Mouse (Mus musculus): Measurements from ENCODE around the gene Magi2. TPM values are rescaled to one million over a fixed set of nuclear protein-coding genes. Genes with fewer than 3 reads are reported as not detected.

The Magi2 gene
- polyA plus RNA-seq, 1 experiment: 0.18 TPM

GRCm38 (mm10) chr5:20006616-20007015 lies 779.8 kb downstream of the Magi2 start:
- H3K4me3 ChIP-seq (ENCODE audit: insufficient read depth, poor library complexity, severe bottlenecking): no peak overlapping the region
- no peak for TF ChIP-seq MYOD1 (IDR thresholded peaks at IDR 0.05; ENCODE audit: control insufficient read depth, insufficient read length, low read depth)
- no peak for TF ChIP-seq MYOG (IDR thresholded peaks at IDR 0.05; ENCODE audit: control insufficient read depth, extremely low read depth, insufficient read length)
- no peak for TF ChIP-seq MAX (IDR thresholded peaks at IDR 0.05)
- no peak for TF ChIP-seq USF1 (IDR thresholded peaks at IDR 0.05; ENCODE audit: low read depth)
- H3K79me3 ChIP-seq (ENCODE audit: low read depth): no peaks in the 10 kb centered on the region
- H3K27me3 ChIP-seq (ENCODE audit: control insufficient read depth, insufficient read depth, insufficient read length): no peaks in the 10 kb centered on the region
- H3K79me2 ChIP-seq (ENCODE audit: control insufficient read depth, insufficient read depth): no peaks in the 10 kb centered on the region
- H3K36me3 ChIP-seq (ENCODE audit: control insufficient read depth, insufficient read depth): no peaks in the 10 kb centered on the region
- H3ac ChIP-seq (ENCODE audit: control insufficient read depth, insufficient read length, low read depth): no peak overlapping the region

- Histone ChIP-seq H3K36me3 (ENCODE audit: control insufficient read depth, insufficient read depth) (no peaks in the 10 kb centered on the region), H3K79me3 (ENCODE audit: low read depth) (no peaks in the 10 kb centered on the region)
These were observed 780.4 kb downstream of the Magi2 start for GRCm38 (mm10) chr5:20007246-20007645.

DNA sequence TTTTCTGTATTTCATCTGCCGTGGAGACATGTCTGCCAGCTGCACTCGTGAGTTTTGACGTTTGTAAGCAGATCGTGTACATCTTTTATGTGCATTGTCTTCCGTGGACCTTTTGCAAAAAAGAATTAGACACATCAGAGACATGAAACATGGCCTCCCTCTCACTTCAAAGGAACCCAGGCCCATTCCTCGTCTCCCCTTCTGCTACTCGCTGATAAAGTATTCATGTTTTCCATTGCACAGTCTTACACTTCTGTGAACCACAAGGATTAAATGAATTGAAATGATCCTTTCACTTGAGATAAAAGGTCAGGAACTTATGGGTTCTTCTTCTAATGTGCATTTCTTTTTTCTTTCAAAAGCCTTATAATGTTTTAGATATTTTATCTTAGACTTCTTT lies 783.4 kb downstream of the Magi2 start:
- Histone ChIP-seq H3K36me3 (ENCODE audit: control insufficient read depth, insufficient read depth) (no peaks in the 10 kb centered on the region), H3K27me3 (ENCODE audit: control insufficient read depth, insufficient read depth, insufficient read length) (no peaks in the 10 kb centered on the region), H3K79me3 (ENCODE audit: low read depth) (no peaks in the 10 kb centered on the region), H3K4me3 (ENCODE audit: insufficient read depth, poor library complexity, severe bottlenecking) (no peak overlapping the region), H3K79me2 (ENCODE audit: control insufficient read depth, insufficient read depth) (no peaks in the 10 kb centered on the region), H3ac (ENCODE audit: control insufficient read depth, insufficient read length, low read depth) (no peak overlapping the region)
- no peak for TF ChIP-seq CTCF (IDR thresholded peaks at IDR 0.05; ENCODE audit: control insufficient read depth, insufficient read depth, insufficient read length)
- no peak for TF ChIP-seq CEBPB (IDR thresholded peaks at IDR 0.05; ENCODE audit: low read depth)
- no peak for TF ChIP-seq USF1 (IDR thresholded peaks at IDR 0.05; ENCODE audit: low read depth)
- TF ChIP-seq FOSL1 (IDR thresholded peaks at IDR 0.05; ENCODE audit: insufficient read depth, low read length, poor library complexity, severe bottlenecking): no peak
- no peak for TF ChIP-seq MYOD1 (IDR thresholded peaks at IDR 0.05; ENCODE audit: control insufficient read depth, insufficient read length, low read depth)
- no peak for TF ChIP-seq MAX (IDR thresholded peaks at IDR 0.05)
- no peak for TF ChIP-seq MYOG (IDR thresholded peaks at IDR 0.05; ENCODE audit: control insufficient read depth, extremely low read depth, insufficient read length)

More at GRCm38 (mm10) chr5:20007246-20007645, 780.4 kb downstream of the Magi2 start:
- H3ac ChIP-seq (ENCODE audit: control insufficient read depth, insufficient read length, low read depth): no peak overlapping the region
- no peak overlapping the region for H3K4me3 ChIP-seq (ENCODE audit: insufficient read depth, poor library complexity, severe bottlenecking)
- TF ChIP-seq FOSL1 (IDR thresholded peaks at IDR 0.05; ENCODE audit: insufficient read depth, low read length, poor library complexity, severe bottlenecking): no peak
- no peak for TF ChIP-seq MYOD1 (IDR thresholded peaks at IDR 0.05; ENCODE audit: control insufficient read depth, insufficient read length, low read depth)
- TF ChIP-seq MYOG (IDR thresholded peaks at IDR 0.05; ENCODE audit: control insufficient read depth, extremely low read depth, insufficient read length): no peak
- TF ChIP-seq USF1 (IDR thresholded peaks at IDR 0.05; ENCODE audit: low read depth): no peak
- TF ChIP-seq MAX (IDR thresholded peaks at IDR 0.05): no peak
- TF ChIP-seq CEBPB (IDR thresholded peaks at IDR 0.05; ENCODE audit: low read depth): no peak
- TF ChIP-seq CTCF (IDR thresholded peaks at IDR 0.05; ENCODE audit: control insufficient read depth, insufficient read depth, insufficient read length): no peak
- no peaks in the 10 kb centered on the region for H3K27me3 ChIP-seq (ENCODE audit: control insufficient read depth, insufficient read depth, insufficient read length)
- H3K79me2 ChIP-seq (ENCODE audit: control insufficient read depth, insufficient read depth): no peaks in the 10 kb centered on the region

DNA sequence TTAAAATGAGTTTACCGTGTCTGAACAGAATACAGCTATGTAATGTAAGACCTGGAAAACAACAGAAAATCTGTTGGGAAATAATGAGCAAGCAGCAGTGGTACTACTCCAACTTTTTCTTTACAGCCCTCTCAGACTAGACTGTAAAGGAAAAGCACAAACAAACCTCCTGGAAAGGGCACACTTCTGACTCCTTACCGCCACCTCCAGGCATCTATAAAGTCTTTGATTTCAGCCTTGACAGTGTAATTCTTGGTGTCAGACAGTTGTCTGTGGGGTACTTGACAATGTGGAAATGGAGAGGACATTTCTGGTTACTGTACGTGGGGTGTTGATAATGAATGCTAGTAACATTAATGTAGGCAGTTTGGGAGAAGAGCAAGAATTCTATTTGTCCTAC lies 791.2 kb downstream of the Magi2 start:
- Histone ChIP-seq H3ac (ENCODE audit: control insufficient read depth, insufficient read length, low read depth) (no peak overlapping the region), H3K27me3 (ENCODE audit: control insufficient read depth, insufficient read depth, insufficient read length) (no peaks in the 10 kb centered on the region), H3K79me2 (ENCODE audit: control insufficient read depth, insufficient read depth) (no peaks in the 10 kb centered on the region), H3K79me3 (ENCODE audit: low read depth) (no peaks in the 10 kb centered on the region), H3K4me3 (ENCODE audit: insufficient read depth, poor library complexity, severe bottlenecking) (no peak overlapping the region), H3K36me3 (ENCODE audit: control insufficient read depth, insufficient read depth) (no peaks in the 10 kb centered on the region)
- TF ChIP-seq FOSL1 (IDR thresholded peaks at IDR 0.05; ENCODE audit: insufficient read depth, low read length, poor library complexity, severe bottlenecking): no peak
- no peak for TF ChIP-seq MYOD1 (IDR thresholded peaks at IDR 0.05; ENCODE audit: control insufficient read depth, insufficient read length, low read depth)
- no peak for TF ChIP-seq MYOG (IDR thresholded peaks at IDR 0.05; ENCODE audit: control insufficient read depth, extremely low read depth, insufficient read length)
- no peak for TF ChIP-seq CEBPB (IDR thresholded peaks at IDR 0.05; ENCODE audit: low read depth)
- no peak for TF ChIP-seq USF1 (IDR thresholded peaks at IDR 0.05; ENCODE audit: low read depth)
- TF ChIP-seq CTCF (IDR thresholded peaks at IDR 0.05; ENCODE audit: control insufficient read depth, insufficient read depth, insufficient read length): no peak
- TF ChIP-seq MAX (IDR thresholded peaks at IDR 0.05): no peak

GRCm38 (mm10) chr5:20046649-20047048 lies 819.8 kb downstream of the Magi2 start:
- Histone ChIP-seq H3K27me3 (ENCODE audit: control insufficient read depth, insufficient read depth, insufficient read length) (no peaks in the 10 kb centered on the region), H3K36me3 (ENCODE audit: control insufficient read depth, insufficient read depth) (no peaks in the 10 kb centered on the region), H3ac (ENCODE audit: control insufficient read depth, insufficient read length, low read depth) (no peak overlapping the region), H3K79me2 (ENCODE audit: control insufficient read depth, insufficient read depth) (no peaks in the 10 kb centered on the region), H3K4me3 (ENCODE audit: insufficient read depth, poor library complexity, severe bottlenecking) (no peak overlapping the region), H3K79me3 (ENCODE audit: low read depth) (no peaks in the 10 kb centered on the region)
- no peak for TF ChIP-seq USF1 (IDR thresholded peaks at IDR 0.05; ENCODE audit: low read depth)
- no peak for TF ChIP-seq CEBPB (IDR thresholded peaks at IDR 0.05; ENCODE audit: low read depth)
- no peak for TF ChIP-seq MYOD1 (IDR thresholded peaks at IDR 0.05; ENCODE audit: control insufficient read depth, insufficient read length, low read depth)
- TF ChIP-seq MAX (IDR thresholded peaks at IDR 0.05): no peak
- TF ChIP-seq FOSL1 (IDR thresholded peaks at IDR 0.05; ENCODE audit: insufficient read depth, low read length, poor library complexity, severe bottlenecking): no peak
- no peak for TF ChIP-seq CTCF (IDR thresholded peaks at IDR 0.05; ENCODE audit: control insufficient read depth, insufficient read depth, insufficient read length)
- no peak for TF ChIP-seq MYOG (IDR thresholded peaks at IDR 0.05; ENCODE audit: control insufficient read depth, extremely low read depth, insufficient read length)

DNA sequence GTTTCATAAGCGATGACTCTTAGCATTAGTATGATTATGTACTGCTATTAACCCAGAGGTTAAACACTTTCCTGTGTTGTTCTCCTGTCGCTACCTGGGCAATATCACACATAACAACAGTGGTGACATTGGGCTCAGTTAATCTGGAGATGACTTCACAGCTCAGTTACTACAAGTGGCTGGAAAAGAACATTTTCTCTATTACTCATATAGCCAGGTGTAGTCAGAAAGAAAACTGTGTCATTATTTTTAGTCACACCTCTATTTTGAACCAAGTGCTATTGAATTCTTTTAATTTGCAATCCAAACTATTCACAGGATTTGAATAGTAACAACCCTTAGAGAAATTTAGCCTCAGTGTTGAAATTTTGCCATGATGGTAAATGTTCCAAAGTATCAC lies 821.5 kb downstream of the Magi2 start:
- H3K36me3 ChIP-seq (ENCODE audit: control insufficient read depth, insufficient read depth): no peaks in the 10 kb centered on the region
- no peaks in the 10 kb centered on the region for H3K79me3 ChIP-seq (ENCODE audit: low read depth)
- H3K27me3 ChIP-seq (ENCODE audit: control insufficient read depth, insufficient read depth, insufficient read length): no peaks in the 10 kb centered on the region
- no peak overlapping the region for H3K4me3 ChIP-seq (ENCODE audit: insufficient read depth, poor library complexity, severe bottlenecking)
- no peak overlapping the region for H3ac ChIP-seq (ENCODE audit: control insufficient read depth, insufficient read length, low read depth)
- TF ChIP-seq CEBPB (IDR thresholded peaks at IDR 0.05; ENCODE audit: low read depth): no peak
- TF ChIP-seq MYOD1 (IDR thresholded peaks at IDR 0.05; ENCODE audit: control insufficient read depth, insufficient read length, low read depth): no peak
- no peak for TF ChIP-seq MAX (IDR thresholded peaks at IDR 0.05)
- no peak for TF ChIP-seq FOSL1 (IDR thresholded peaks at IDR 0.05; ENCODE audit: insufficient read depth, low read length, poor library complexity, severe bottlenecking)
- TF ChIP-seq USF1 (IDR thresholded peaks at IDR 0.05; ENCODE audit: low read depth): no peak
- TF ChIP-seq MYOG (IDR thresholded peaks at IDR 0.05; ENCODE audit: control insufficient read depth, extremely low read depth, insufficient read length): no peak
- no peak for TF ChIP-seq CTCF (IDR thresholded peaks at IDR 0.05; ENCODE audit: control insufficient read depth, insufficient read depth, insufficient read length)
- H3K79me2 ChIP-seq (ENCODE audit: control insufficient read depth, insufficient read depth): no peaks in the 10 kb centered on the region

Measured in C2C12 (cell line).